Mouse (Mus musculus) embryonic fibroblast, embryonic 13.5 days (primary cell): ENCODE measurements around the gene Kmo.

Source experiments
- CTCF ChIP-seq: IDR thresholded peaks from 2 replicates; pipeline ENCODE4 v1.5.1; 2011; ENCODE audit warnings: mild to moderate bottlenecking, control low read depth, low read length, moderate library complexity, borderline replicate concordance; ENCODE audit not compliant: insufficient read depth
- POLR2A ChIP-seq: IDR thresholded peaks from 2 replicates; pipeline ENCODE4 v1.6.1; 2011; ENCODE audit warnings: low read depth, mild to moderate bottlenecking, control low read depth, low read length, moderate library complexity

GRCm38 (mm10) chr1:175659900-175660299 is 39.7 kb downstream of the Kmo start:
- TF ChIP-seq POLR2A: no peak
- TF ChIP-seq CTCF: no peak
